Mouse (Mus musculus): ENCODE data around the gene Dzip1l.

- no peak for TF ChIP-seq CTCF (IDR thresholded peaks at IDR 0.05; ENCODE audit: low read depth)
- no peak for TF ChIP-seq EP300 (IDR thresholded peaks at IDR 0.05; ENCODE audit: low read depth)
These were observed 71.9 kb downstream of the Dzip1l start for GRCm38 (mm10) chr9:99701187-99701586.

Data from liver, embryonic 14.5 days (tissue).